Mouse (Mus musculus) ES-Bruce4 (cell line): ENCODE results near the gene Pglyrp1. TPM values are rescaled to one million over a fixed set of nuclear protein-coding genes. Genes with fewer than 3 reads are reported as not detected.

ENCODE experiments used
- H3K27ac ChIP-seq: 2 replicates; pipeline ENCODE4 v1.5.1; 2012; ENCODE audit warnings: low read length, inconsistent platforms; ENCODE audit not compliant: insufficient read depth
- H3K27me3 ChIP-seq: 2 replicates; pipeline ENCODE4 v1.6.1; 2012; ENCODE audit warnings: mild to moderate bottlenecking, low read length, inconsistent platforms; ENCODE audit not compliant: control insufficient read depth, poor library complexity, insufficient read depth, severe bottlenecking
- H3K36me3 ChIP-seq: 2 replicates; pipeline ENCODE4 v1.6.1; 2012; ENCODE audit warnings: inconsistent platforms, mild to moderate bottlenecking, low read length, moderate library complexity; ENCODE audit not compliant: control insufficient read depth, poor library complexity, insufficient read depth, severe bottlenecking
- H3K4me1 ChIP-seq: one replicate; pipeline ENCODE4 v1.8.1; 2011; ENCODE audit warnings: low read length; ENCODE audit not compliant: control insufficient read depth, insufficient read depth
- H3K4me3 ChIP-seq: 2 replicates; pipeline ENCODE4 v1.5.1; 2011; ENCODE audit warnings: low read depth, mild to moderate bottlenecking, low read length
- H3K9ac ChIP-seq: 2 replicates; pipeline ENCODE4 v1.6.1; 2012; ENCODE audit warnings: low read depth, mild to moderate bottlenecking, inconsistent platforms; ENCODE audit not compliant: poor library complexity, severe bottlenecking
- H3K9me3 ChIP-seq: replicated peaks from 2 replicates; pipeline ENCODE4 v1.6.1; 2012; ENCODE audit warnings: mild to moderate bottlenecking, low read length, inconsistent platforms; ENCODE audit not compliant: control insufficient read depth, poor library complexity, insufficient read depth, severe bottlenecking
- CTCF ChIP-seq: IDR thresholded peaks from one replicate; pipeline ENCODE4 v1.8.1; 2011; ENCODE audit warnings: low read depth, low read length
- EP300 ChIP-seq: IDR thresholded peaks from 2 replicates; pipeline ENCODE4 v1.6.1; 2011; ENCODE audit warnings: low read depth, low read length; ENCODE audit not compliant: insufficient read depth
- POLR2A ChIP-seq: IDR thresholded peaks from one replicate; pipeline ENCODE4 v1.8.1; 2011; ENCODE audit warnings: low read length; ENCODE audit not compliant: insufficient read depth
- polyA plus RNA-seq: library from polyadenylated mRNA; stranded (reverse); fragments of >200 nt; gene quantifications from 2 replicates; pipeline ENCODE4 v1.2.4, GENCODE M21; 2011; ENCODE audit warnings: low read depth; ENCODE audit not compliant: missing spikeins, insufficient read depth, insufficient read length

The Pglyrp1 gene
- polyA plus RNA-seq, 1 experiment = 1.8 TPM

GRCm38 (mm10) chr7:18878691-18879090, 7.6 kb downstream of the Pglyrp1 start:
- Histone ChIP-seq H3K27ac (no peak overlapping the region), H3K36me3 (no peaks in the 10 kb centered on the region), H3K9me3 (no peaks in the 10 kb centered on the region), H3K4me3 (no peak overlapping the region), H3K4me1 (no peaks in the 10 kb centered on the region), H3K9ac (no peak overlapping the region), H3K27me3 (no peaks in the 10 kb centered on the region)
- TF ChIP-seq EP300 (no peak), CTCF (no peak), POLR2A (no peak)

- no peaks in the 10 kb centered on the region for H3K9me3 ChIP-seq
- H3K27me3 ChIP-seq = no peaks in the 10 kb centered on the region
- no peak overlapping the region for H3K9ac ChIP-seq
- TF ChIP-seq POLR2A (no peak), CTCF (no peak), EP300 (no peak)
- H3K4me1 ChIP-seq = peaks cover 10% of the 10 kb centered on the region
- H3K36me3 ChIP-seq = no peaks in the 10 kb centered on the region
- H3K4me3 ChIP-seq = 0 out of 2 replicates have a peak overlapping the region, but pooled peaks have one; percentile 21
- no peak overlapping the region for H3K27ac ChIP-seq
These were observed 13.0 kb downstream of the Pglyrp1 start for GRCm38 (mm10) chr7:18883991-18884744.

GRCm38 (mm10) chr7:18884745-18885422, 13.8 kb downstream of the Pglyrp1 start:
- Histone ChIP-seq H3K9ac (no peak overlapping the region), H3K4me3 (0 out of 2 replicates have a peak overlapping the region, but pooled peaks have one; percentile 21), H3K9me3 (no peaks in the 10 kb centered on the region), H3K36me3 (no peaks in the 10 kb centered on the region), H3K27ac (no peak overlapping the region), H3K27me3 (no peaks in the 10 kb centered on the region), H3K4me1 (peaks cover 10% of the 10 kb centered on the region)
- TF ChIP-seq CTCF = no peak
- TF ChIP-seq POLR2A = no peak
- no peak for TF ChIP-seq EP300

- Histone ChIP-seq H3K27ac (no peak overlapping the region), H3K4me3 (no peak overlapping the region), H3K9me3 (no peaks in the 10 kb centered on the region), H3K9ac (no peak overlapping the region), H3K4me1 (peaks cover 10% of the 10 kb centered on the region), H3K36me3 (no peaks in the 10 kb centered on the region; the same call in 1 of the 2 replicates), H3K27me3 (no peaks in the 10 kb centered on the region)
- TF ChIP-seq POLR2A = no peak
- no peak for TF ChIP-seq CTCF
- no peak for TF ChIP-seq EP300
These were observed 15.8 kb downstream of the Pglyrp1 start for GRCm38 (mm10) chr7:18886963-18887362.

- no peak for TF ChIP-seq EP300
- TF ChIP-seq CTCF = no peak
- no peak for TF ChIP-seq POLR2A
- Histone ChIP-seq H3K27ac (no peak overlapping the region), H3K27me3 (no peaks in the 10 kb centered on the region), H3K4me1 (peaks cover 5% of the 10 kb centered on the region), H3K36me3 (no peaks in the 10 kb centered on the region; the same call in 1 of the 2 replicates), H3K4me3 (no peak overlapping the region), H3K9me3 (no peaks in the 10 kb centered on the region), H3K9ac (no peak overlapping the region)
These were observed 19.7 kb downstream of the Pglyrp1 start for GRCm38 (mm10) chr7:18890848-18891247.
